Mouse (Mus musculus) stomach, postnatal 0 days (tissue): ENCODE data around the gene Scaf8. TPM values are rescaled to one million over a fixed set of nuclear protein-coding genes. Genes with fewer than 3 reads are reported as not detected.

ENCODE experiments used
- ATAC-seq: fragments of 200-750 bp; cut with Nextera tagmentation; 2 replicates; pipeline ENCODE4 v1.8.0; 2017; ENCODE audit not compliant: low FRiP score, low TSS enrichment
- DNase-seq: peaks from one replicate; pipeline ENCODE4 v3.0.0-alpha.2; 2016; ENCODE audit warnings: low spot score
- H3K27ac ChIP-seq: fragments of 300-500 bp; sonication (generic); replicated peaks from 2 replicates; pipeline ENCODE4 v1.5.1; 2014; ENCODE audit warnings: mild to moderate bottlenecking, control low read depth
- H3K27me3 ChIP-seq: fragments of 300-500 bp; sonication (generic); 2 replicates; pipeline ENCODE4 v1.6.1; 2014; ENCODE audit warnings: low read length; ENCODE audit not compliant: control insufficient read depth, insufficient read depth
- H3K36me3 ChIP-seq: fragments of 300-500 bp; sonication (generic); 2 replicates; pipeline ENCODE4 v1.6.1; 2014; ENCODE audit warnings: low read length, mixed read lengths; ENCODE audit not compliant: control insufficient read depth, insufficient read depth
- H3K4me1 ChIP-seq: fragments of 300-500 bp; sonication (generic); replicated peaks from 2 replicates; pipeline ENCODE4 v1.6.1; 2014; ENCODE audit warnings: antibody characterized with exemption; ENCODE audit not compliant: control insufficient read depth, insufficient read depth
- H3K4me2 ChIP-seq: fragments of 300-500 bp; sonication (generic); replicated peaks from 2 replicates; pipeline ENCODE4 v1.6.1; 2014; ENCODE audit warnings: low read depth, mild to moderate bottlenecking, control low read depth, moderate library complexity
- H3K4me3 ChIP-seq: fragments of 300-500 bp; sonication (generic); 2 replicates; pipeline ENCODE4 v1.5.1; 2014; ENCODE audit warnings: low read depth, low read length, control low read depth
- H3K9ac ChIP-seq: fragments of 300-500 bp; sonication (generic); 2 replicates; pipeline ENCODE4 v1.6.1; 2014; ENCODE audit warnings: mild to moderate bottlenecking, low read length, control low read depth, mixed read lengths
- H3K9me3 ChIP-seq: fragments of 300-500 bp; sonication (generic); 2 replicates; pipeline ENCODE4 v1.6.1; 2016; ENCODE audit warnings: low read length; ENCODE audit not compliant: control insufficient read depth
- CTCF ChIP-seq: IDR thresholded peaks from 2 replicates; pipeline ENCODE4 v1.5.1; 2016; ENCODE audit warnings: antibody characterized with exemption, low read depth, mild to moderate bottlenecking, moderate library complexity
- EP300 ChIP-seq: optimal IDR thresholded peaks from 2 replicates; pipeline ENCODE3; 2016; ENCODE audit warnings: antibody characterized with exemption
- whole genome bisulfite sequencing: fragments of 180-500 bp; shearing (Covaris S2); extraction: QIAGEN DNeasy Blood & Tissue Kit; methylation state at CpG from one replicate; pipeline ENCODE4 v1.1.7; 2014; 5-methylcytosine and 5-hydroxymethylcytosine counted together
- polyA plus RNA-seq: library from polyadenylated mRNA; unstranded; fragments of >200 nt; fragmentation: Nextera tagmentation; extraction: Ambion mirVana; gene quantifications from 2 replicates; pipeline ENCODE4 v1.2.1, GENCODE M21; 2015

The Scaf8 gene
- polyA plus RNA-seq, 1 experiment from 2014 or later = 6.7 TPM

DNA sequence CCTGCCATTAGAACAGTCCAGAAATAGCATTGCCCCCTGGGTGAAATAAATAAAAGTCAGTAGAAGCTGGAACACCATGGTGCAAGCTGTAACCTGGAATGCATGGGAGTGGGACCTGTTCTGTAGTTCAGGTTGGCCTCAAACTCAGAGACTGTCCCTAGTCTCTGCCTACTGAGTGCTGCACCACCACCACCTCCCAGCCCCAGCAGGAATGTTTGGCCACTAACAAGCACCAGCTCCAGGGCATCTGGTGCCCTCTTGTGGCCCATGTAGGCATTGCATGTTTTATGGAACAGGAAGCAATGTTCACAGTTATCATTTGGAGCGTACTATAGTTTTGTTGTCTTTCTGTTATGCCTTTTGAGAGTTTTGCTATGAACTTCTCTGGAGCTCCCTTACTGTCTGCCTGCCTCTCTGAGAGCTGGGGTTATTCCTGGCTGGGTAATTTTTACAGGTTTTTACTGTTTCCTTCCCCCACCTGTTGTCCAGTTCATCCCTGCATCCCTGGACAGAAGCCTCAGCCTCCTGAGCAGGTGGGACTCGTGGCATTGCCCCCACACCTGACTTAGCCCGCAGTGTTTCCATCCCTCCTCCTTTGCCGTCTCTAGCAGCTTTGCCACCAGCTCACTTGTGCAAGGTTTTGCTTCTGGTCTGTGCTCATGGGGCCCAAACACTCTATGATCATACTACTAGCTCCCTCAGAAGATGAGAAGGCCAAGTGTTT is 109.8 kb downstream of the Scaf8 start:
- Histone ChIP-seq H3K9ac (no peak overlapping the region), H3K4me1 (no peaks in the 10 kb centered on the region), H3K9me3 (no peaks in the 10 kb centered on the region), H3K36me3 (no peaks in the 10 kb centered on the region), H3K27ac (no peak overlapping the region), H3K4me2 (no peak overlapping the region), H3K4me3 (no peak overlapping the region), H3K27me3 (no peaks in the 10 kb centered on the region)
- DNase-seq (peak; percentile 88), ATAC-seq (peak; percentile 89)
- 49% methylated on average over 4 of the region's 4 CpGs for WGBS
- TF ChIP-seq CTCF = peak; percentile 100
- TF ChIP-seq EP300 = no peak

- no peaks in the 10 kb centered on the region for H3K27me3 ChIP-seq
- DNase-seq (peak; percentile 68), ATAC-seq (peak; percentile 57; the same call in 1 of the 2 replicates)
- no peak overlapping the region for H3K27ac ChIP-seq
- peaks cover 4% of the 10 kb centered on the region; the same call in 1 of the 2 replicates for H3K36me3 ChIP-seq
- no peak for TF ChIP-seq EP300
- TF ChIP-seq CTCF = peak; percentile 89
- H3K4me1 ChIP-seq = no peaks in the 10 kb centered on the region
- 81% methylated on average over 17 of the region's 17 CpGs for WGBS
- H3K4me3 ChIP-seq = no peak overlapping the region
- no peak overlapping the region for H3K4me2 ChIP-seq
- no peak overlapping the region for H3K9ac ChIP-seq
- no peaks in the 10 kb centered on the region for H3K9me3 ChIP-seq
These were observed 115.6 kb downstream of the Scaf8 start for GRCm38 (mm10) chr17:3230231-3231000.

DNA sequence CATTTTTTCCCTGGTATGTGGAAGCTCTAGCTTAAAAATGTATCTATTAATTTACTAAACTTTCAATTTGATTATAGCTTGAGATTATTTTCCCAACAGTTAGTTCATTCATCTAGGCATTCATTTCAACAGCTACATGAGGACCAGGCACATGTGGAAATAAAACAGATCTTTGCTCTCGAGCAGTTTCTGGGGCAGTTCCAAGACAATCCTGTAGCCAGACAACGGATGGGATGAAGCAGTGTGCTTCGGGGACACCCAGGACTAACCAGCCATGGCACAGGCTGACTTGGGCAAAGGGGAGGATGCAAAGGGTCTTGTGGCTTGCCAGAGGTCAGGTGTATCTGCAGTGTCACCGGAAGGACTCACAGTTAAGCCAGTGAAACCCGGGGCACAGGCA is 117.9 kb downstream of the Scaf8 start:
- Histone ChIP-seq H3K27me3 (no peaks in the 10 kb centered on the region), H3K4me1 (no peaks in the 10 kb centered on the region), H3K4me3 (no peak overlapping the region), H3K4me2 (no peak overlapping the region), H3K27ac (no peak overlapping the region), H3K9ac (no peak overlapping the region), H3K36me3 (peaks cover 4% of the 10 kb centered on the region; the same call in 1 of the 2 replicates), H3K9me3 (no peaks in the 10 kb centered on the region)
- ATAC-seq (no peak), DNase-seq (no peak)
- WGBS = 73% methylated on average over 5 of the region's 5 CpGs
- TF ChIP-seq CTCF (no peak), EP300 (no peak)

GRCm38 (mm10) chr17:3243672-3244071 is 128.9 kb downstream of the Scaf8 start:
- no peak for DNase-seq
- no peak overlapping the region for H3K9ac ChIP-seq
- H3K36me3 ChIP-seq = 0 out of 2 replicates have a peak, but pooled peaks cover 3% of the 10 kb centered on the region
- no peak overlapping the region for H3K27ac ChIP-seq
- ATAC-seq = no peak
- H3K9me3 ChIP-seq = no peaks in the 10 kb centered on the region
- 86% methylated on average over 3 of the region's 3 CpGs for WGBS
- no peaks in the 10 kb centered on the region for H3K4me1 ChIP-seq
- TF ChIP-seq EP300 (no peak), CTCF (no peak)
- no peaks in the 10 kb centered on the region for H3K27me3 ChIP-seq
- H3K4me2 ChIP-seq = no peak overlapping the region
- H3K4me3 ChIP-seq = no peak overlapping the region

DNA sequence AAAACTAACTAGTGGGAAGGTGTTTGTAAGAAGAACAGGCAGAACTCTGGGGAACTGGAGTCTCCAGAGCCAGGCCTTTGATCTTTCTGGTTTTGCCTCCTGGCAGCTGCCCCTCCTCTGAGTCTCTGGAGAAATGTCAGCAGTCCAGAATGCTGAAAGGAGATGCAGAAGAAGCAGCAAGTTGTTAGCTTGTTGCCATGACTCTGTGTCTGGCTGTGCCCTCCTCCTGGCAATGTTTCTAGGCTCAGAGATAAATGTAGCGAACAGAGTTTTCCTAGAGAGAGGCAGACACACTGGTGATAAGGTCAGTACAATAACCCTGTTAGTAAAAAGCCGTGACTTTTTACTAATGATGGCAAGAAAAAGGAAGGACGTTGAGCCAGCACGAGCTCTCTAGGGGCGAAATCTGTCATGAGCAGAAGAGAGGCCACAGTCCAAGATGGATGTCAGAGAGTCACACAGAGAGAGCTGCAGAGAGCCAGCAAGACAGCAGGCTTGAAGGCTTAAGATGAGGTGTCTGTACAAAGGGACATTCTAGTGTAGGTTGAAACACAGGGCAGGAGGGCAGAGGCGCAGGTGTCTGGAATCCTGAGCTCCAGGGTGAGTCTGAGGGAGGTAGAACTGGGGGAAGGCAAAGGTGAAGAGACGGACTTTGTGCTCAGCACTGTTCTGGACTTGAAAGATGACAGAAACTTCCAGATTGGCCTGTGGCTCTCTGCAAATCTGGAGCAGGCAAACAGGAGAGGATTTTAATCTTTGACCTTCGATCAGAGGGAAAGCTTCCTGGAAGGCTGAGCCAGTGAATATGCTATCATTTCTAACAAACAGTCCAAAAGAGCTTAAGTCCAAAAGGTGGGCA is 130.3 kb downstream of the Scaf8 start:
- Histone ChIP-seq H3K27me3 (no peaks in the 10 kb centered on the region), H3K9me3 (no peaks in the 10 kb centered on the region), H3K36me3 (0 out of 2 replicates have a peak, but pooled peaks cover 3% of the 10 kb centered on the region), H3K4me1 (no peaks in the 10 kb centered on the region), H3K4me2 (no peak overlapping the region), H3K27ac (no peak overlapping the region), H3K9ac (no peak overlapping the region), H3K4me3 (no peak overlapping the region)
- peak; percentile 75 for ATAC-seq
- peak; percentile 19 for DNase-seq
- 65% methylated on average over 8 of the region's 8 CpGs for WGBS
- TF ChIP-seq EP300 (no peak), CTCF (no peak)
